Mouse (Mus musculus): ENCODE measurements around the gene Fxyd5.

Fxyd5 gene

DNA sequence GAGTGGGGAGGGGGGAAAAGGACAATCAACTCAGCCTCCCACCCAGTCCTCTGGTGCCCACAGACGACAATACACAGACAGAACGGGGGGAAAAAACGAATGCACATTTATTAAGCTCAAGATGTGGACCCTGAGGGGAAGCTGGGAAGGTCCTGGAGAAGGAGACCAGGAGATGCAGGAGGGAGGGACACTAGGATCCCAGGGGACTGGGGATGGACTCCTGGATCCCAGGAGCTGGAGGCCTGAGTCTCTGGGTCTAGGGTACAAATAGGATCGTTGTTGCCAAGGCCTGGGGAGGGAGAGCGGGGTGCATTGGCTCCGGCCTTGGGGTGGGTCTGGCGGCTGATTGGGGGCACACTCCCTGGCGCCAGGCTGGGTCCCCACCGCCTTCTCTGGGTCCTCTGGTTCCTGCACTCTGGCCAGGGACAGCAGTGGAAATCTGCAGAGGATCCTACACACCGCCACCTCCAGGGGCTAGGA lies at the start of gene Fxyd5:
Gene Fxyd5, minus strand, starts transcription at position 51 of the 480 bp plus-strand sequence.
- no peak for DNase-seq (ENCODE audit: low spot score in 2 of 2)

DNA sequence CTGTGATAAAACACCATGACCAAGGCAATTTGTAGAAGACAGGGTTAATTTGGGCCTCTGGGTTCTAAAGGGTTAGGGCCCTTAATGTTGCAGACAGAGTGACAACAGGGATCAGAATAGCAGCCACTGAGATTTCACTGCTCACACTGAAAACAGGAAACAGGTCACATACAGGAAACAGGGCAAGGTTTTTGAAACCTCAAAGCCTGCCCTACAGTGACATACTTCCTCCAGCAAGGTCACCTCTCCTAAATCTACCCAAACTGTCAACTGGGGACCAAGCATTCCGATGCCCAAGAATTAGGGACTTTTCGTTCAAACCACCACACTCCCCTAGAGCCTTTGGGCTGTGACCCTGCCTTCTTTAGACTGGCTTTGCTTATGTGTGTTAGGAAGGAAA lies 47.4 kb upstream of the Fxyd5 start:
- no peak for DNase-seq (ENCODE audit: low spot score in 2 of 2)

DNA sequence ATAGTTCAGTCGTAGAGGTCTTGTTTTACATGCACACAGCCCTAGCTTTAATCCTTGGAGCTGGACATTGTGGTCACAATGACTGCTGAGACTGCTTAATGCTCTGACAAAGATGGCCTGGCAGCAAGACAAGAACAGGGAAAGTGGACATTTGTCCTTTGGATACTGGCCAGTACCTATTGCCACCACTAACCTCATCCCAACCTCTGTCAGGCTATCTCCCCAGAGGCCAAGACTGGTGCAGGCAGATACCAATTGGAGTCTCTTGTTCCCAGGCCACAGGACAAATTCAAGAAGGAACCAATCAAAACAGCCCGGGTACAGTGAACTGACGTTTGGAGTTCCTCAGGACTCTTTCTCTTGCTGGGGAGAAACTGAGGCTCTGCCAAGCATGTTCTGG lies 45.9 kb upstream of the Fxyd5 start:
- DNase-seq (ENCODE audit: low spot score in 2 of 2): no peak

DNA sequence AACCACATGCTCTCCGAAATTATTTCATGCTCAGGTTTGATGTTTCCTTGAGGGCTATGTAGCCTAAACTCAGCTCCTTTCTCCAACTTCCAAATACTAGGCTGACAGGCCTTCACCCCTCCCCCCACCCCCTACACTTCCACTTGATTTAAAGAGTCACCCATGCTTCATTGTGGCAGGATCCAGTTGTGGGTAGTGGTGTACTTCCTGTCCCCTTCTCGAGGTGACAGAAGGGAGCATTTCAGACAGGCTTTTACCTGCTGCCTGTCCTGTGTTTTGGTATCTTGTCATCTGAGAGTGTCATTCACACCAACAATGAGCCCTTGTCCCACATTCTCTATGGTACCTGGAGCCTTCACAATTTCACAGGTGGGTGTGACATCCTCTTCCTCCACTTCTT lies 45.0 kb upstream of the Fxyd5 start:
- DNase-seq (ENCODE audit: low spot score in 2 of 2): no peak

DNA sequence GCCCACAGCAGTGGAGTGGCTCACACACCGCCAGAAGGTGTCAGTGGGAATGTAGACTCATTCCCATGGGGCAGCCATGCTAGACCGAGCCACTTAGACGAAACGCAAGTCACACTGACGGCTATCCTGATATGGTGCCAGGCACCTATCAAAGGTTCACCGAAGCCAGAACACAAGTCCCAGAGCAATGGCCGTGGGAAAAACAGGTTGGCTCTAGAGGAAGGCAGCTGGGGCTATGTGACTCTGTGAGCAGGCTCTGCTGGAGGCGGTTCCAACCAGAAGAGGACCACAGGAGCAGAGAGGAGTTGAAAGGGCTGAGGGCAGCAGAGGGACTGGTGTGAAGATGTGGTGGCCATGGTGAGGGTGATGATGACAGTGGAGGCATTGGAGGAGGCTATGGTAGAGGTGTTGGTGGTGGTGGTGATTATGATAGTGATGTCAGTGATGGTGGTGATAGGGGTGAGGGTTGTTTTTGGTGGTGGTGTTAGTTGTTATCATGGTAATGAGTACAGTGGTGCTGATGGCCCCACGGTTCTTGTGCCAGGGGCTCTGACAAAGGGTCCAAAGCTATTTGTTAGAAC lies 44.0 kb upstream of the Fxyd5 start:
- no peak for DNase-seq (ENCODE audit: low spot score in 2 of 2)

DNA sequence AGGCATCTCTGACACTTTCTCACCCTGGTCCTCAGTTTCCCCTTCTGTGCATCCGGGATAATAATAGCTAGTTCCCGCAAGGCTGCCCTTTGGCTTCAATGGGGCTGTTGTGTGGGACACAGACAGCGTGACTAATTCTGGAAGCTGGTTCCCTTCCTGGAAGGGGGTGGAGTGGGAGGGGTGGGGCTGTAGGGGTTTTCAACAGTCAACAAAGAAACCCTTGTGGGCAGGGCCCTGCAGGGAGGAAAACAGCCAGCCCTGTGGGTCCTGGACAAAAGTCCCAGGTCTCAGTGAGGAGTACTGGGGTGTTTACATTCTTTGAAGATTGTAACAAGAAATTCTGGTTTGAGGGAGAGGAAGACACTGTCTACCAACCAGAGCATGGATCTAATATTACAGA lies 42.9 kb upstream of the Fxyd5 start:
- no peak for DNase-seq (ENCODE audit: low spot score in 2 of 2)

DNA sequence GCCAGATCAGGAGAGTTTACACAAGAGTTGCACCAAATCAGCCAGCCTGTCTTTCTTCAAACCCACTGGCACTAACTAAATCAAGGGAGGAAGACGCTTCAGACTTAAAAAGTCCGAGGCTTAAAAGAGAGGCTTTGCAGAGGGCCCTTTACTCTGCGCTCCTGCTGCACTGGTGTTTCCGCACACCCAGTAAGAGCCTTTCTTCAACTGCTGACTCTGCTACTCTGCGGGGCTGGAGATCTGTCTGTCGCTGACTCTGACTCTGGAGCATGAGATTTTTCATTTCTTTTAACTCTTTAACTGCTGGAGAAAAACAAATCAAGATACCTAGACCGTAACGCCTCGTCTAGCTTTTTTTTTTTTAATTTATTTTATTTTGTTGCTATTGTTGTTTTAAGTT lies 41.9 kb upstream of the Fxyd5 start:
- no peak for DNase-seq (ENCODE audit: low spot score in 2 of 2)

DNA sequence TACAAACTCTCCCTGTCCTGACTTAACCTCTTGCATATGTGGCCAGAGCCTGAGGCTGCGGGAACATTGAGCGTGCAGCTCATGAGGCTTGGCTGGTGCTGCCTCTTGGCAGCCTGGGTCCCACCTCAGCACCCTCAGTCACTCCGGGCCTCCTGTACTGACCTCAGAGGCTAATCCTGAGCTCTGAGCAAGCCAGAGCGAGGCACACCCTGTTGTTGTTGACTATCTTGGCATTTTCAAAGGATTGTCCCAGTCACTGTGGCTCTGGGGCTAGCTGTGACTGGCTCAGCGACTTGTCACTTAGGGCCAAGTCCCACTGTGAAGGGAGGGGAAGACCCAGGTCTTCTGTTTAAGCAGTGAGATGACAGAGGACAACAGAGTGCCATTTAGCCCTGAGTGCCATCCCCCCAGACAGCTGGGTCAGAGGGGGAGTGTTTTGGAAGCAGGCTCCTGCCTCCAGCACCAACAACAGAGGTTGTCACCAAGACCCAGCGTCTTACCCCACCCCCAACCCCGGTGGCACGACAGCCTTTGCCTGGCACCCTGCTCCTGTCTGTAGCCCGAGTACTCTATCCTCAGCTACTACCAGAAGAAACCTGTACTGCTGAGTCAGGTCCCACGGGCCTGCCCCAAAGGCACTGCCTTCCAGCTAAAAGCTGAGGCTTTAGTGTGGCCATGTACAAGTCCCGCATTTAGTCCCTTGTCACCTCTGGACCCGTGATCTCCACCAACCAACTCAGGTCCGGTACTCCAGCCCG lies 40.7 kb upstream of the Fxyd5 start:
- no peak for DNase-seq (ENCODE audit: low spot score in 2 of 2)

DNA sequence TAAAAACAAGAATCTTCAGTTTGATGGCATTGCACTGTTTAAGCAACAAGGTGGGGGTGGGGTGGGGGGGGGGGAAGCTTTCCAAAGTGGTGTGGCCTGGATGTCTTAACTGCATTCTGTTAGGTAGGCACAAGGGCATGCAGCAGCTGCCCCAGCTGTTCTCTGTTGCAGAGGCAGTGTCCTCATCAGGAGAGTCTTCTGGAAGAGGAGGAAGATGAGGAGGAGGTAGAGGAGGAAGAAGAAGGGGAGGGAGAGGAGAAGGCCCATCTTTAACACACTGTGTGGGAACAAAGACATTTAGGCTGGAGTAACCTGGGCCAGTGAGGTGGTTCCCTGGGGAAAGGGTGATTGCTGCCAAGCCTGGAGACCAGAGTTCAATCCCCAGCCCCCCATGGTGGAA lies 39.8 kb upstream of the Fxyd5 start:
- no peak for DNase-seq (ENCODE audit: low spot score in 2 of 2)

DNA sequence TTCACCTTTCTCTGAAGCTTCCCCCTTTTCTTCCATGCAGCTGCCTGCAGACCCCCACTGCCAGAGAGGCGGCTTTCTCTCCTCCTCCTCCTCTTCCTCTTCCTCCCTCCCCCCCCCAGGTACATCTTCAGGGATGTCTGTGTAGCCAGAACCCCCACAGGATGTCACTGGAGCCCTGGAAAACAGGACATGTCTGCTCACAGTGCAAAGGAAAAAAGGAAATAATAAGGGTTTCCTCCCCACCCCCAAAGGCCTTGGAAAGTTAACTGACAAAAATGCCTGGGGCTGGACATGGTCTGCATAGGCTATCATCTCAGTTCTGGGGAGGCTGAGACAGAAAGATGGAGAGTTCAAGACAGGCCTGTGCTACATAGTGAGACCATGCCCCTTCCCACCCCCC lies 38.8 kb upstream of the Fxyd5 start:
- DNase-seq (ENCODE audit: low spot score in 2 of 2): no peak

DNA sequence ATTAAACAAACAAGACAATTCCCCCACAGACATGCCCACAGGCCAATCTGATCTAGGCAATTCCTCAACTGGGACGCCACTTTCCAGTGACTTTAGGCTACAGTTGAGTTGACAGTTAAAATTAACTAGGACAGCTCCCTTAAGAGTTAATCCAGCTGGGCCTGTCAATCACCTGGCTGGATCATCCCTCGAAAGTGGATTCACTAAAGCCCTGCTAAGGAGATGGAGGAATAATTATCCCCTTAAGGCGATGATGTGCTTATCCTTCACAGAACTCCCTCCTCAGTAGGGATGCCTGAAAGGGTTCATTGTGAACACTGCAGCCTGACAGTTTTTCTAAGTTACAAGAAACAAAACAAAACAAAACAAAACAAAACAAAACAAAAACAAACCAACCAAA lies 38.3 kb upstream of the Fxyd5 start:
- no peak for DNase-seq (ENCODE audit: low spot score in 2 of 2)

DNA sequence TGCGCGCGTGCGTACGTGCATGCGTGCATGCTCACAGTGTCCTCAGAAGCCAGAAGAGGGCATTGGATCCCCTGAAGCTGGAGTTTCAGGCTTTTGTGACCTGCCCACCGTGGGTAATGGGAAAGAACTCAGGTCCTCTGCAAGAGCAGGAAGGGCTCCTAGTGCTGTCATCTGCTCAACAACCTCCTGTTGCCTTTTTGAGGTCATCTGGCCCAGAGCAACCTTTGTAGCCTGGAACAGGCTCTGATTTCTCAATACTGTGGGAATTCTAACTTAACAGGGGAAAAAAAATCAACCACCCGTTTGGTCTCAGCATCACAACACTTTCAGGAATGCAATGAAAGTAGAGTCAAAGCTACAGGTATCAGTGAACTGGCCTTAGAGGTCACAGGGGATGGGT lies 37.4 kb upstream of the Fxyd5 start:
- DNase-seq (ENCODE audit: low spot score in 2 of 2): no peak

DNA sequence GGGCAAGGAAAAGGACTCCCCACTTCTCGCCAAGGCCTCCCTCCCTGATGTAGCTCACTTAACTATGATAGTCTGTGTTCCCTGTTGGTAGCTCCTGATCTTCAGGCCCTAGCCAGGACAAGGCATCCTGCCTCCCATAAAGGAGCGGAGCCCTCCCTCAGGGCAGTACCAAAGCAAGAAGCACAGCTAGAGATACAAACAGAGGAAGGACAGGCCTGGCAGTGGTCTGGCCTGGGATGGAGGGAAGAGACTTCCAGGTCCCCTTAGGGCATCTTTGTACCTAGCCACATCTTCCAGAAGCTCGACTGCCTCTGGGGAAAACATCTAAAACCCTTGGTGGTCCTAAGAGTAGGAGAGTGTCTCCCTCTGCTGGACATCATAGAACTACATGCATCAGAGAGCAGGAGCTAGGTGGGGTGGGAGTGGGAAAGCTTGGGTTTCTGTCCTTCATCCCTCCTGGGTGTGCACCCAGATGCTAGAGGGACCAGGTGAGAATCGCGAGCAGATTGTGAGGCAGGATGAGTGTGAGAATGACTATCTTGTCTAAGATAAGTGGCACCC lies 35.7 kb upstream of the Fxyd5 start:
- peak; percentile 76 to 81 for DNase-seq (ENCODE audit: low spot score in 2 of 2)

DNA sequence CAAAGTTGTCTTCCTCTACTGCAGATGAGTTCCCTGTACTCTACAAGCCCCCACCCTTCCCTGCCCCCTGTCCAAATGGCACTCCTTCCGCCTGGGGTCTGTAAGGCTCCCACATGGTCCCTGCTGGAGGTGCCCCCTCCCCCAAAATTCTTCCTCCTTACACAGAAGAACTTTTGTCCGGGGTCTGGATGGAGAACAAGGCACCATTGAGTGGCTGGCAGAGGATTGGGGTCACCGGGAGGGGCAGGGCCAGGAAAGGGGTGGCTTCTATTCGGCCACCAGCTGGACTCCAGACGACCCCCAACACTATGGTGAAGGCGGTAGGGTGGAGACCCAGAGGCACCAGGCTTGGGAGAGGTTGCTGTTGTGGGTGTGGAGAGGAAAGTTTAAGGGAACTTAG lies 35.2 kb upstream of the Fxyd5 start:
- peak in 1 of 2 experiments; percentile 33 for DNase-seq (ENCODE audit: low spot score in 2 of 2)

DNA sequence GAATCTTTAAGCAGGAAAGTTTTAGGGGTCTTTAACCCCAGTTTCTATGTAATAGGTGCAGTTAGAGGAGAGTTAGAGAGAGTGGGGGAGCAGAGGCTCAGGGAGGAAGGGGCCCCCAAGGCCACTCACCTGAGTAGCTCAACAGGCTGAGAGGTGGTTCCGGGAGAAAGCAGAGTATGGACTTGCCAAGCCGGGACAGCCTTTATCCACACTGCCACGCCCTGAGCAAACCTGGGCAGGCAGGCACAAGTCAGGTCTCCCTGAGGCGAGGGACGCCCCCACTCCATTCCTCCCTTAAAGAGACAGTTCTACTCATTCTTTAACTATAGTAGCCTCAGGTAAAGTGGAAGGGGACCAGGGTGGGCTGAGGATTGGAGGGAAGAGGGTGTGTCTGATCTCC lies 34.2 kb upstream of the Fxyd5 start, which contains the start of gene Fxyd3:
Gene Fxyd3, minus strand, starts transcription at position 213 of the 400 bp plus-strand sequence.
- DNase-seq (ENCODE audit: low spot score in 2 of 2): no peak

DNA sequence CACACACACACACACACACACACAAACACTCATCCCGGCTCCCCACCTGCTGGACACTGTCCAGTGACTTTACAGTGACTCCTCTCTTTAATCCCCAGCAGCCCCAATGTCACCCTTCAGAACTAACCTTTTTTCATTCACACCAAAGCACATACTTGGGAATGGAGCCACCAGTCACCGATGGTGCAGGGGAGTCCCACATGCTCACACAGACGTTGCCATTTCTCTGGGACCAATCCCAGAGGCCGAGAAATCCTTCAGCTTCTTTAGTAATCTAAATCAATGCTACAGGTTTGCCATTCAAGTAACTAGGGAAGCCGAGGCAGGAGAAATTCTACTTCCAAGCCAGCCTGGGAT lies 32.4 kb upstream of the Fxyd5 start:
- no peak for DNase-seq (ENCODE audit: low spot score in 2 of 2)

DNA sequence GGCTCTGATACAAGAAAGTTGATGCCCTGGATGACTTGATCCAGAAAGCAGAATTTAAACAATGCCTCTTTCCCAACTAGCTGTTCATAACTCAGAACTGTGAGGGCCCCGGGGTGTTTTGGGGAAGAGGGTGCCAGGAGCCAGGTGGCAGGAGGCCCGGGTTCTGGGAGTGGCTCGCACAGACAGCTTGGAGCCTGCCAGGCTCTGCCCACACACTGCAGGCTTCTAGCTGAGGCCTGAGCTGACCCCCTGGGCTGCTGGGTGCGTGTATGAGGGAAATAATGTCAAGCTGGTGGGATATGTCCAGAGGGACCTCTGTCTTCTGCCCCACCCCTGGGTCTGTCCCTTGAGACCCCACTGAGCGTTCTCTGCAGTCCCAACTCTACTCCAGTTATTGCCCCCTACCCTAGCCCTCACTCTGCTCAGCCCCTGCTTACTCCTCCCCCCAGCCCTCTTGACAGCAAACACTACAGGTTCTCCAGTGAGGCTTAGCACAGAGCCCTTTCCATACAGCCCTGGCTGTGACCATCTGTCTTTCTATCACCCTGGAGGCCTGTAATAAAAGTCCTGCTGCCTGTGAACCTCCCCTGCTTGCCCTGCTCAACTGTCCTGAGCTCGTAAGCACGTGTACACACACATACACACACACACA lies 31.9 kb upstream of the Fxyd5 start:
- DNase-seq (ENCODE audit: low spot score in 2 of 2): no peak

DNA sequence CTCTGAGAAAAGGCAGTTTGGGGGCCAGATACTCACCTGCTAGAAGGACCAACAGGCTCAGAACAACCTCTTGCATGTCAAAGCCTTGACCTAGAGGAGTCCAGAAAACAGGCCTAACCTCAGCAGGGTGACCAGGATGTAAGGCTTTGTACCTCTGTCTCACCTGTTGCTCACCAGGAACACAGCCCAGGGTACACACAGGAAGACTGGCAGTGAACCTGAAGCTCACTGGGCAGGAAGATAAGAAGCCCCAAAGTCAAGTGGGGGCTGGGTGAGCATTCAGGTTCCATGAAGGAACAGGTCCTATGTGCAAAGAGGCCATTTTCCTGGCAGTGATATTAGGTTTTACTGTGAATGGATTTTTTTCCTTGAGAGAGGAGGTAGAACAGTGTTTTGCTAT lies 31.3 kb upstream of the Fxyd5 start:
- no peak for DNase-seq (ENCODE audit: low spot score in 2 of 2)

DNA sequence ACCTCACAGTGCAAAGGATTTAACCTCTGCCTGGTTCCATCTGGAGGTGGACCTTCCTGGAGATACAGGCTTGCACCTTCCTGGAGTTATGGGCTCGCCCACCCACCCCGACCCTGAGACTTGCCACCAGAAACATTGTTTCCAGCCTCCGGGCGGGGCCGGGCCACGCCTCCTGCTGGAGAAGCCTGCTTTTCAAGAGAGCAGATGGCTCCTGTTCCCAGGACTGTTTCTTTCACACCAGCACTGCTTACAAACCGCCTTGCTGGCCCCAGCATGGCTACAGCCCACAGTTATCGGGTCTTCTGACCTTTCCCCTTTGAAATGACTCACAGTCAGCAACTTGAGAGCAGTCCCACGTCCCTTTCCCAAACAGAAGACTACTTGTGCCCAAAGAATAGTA lies 30.0 kb upstream of the Fxyd5 start:
- DNase-seq (ENCODE audit: low spot score in 2 of 2): no peak

DNA sequence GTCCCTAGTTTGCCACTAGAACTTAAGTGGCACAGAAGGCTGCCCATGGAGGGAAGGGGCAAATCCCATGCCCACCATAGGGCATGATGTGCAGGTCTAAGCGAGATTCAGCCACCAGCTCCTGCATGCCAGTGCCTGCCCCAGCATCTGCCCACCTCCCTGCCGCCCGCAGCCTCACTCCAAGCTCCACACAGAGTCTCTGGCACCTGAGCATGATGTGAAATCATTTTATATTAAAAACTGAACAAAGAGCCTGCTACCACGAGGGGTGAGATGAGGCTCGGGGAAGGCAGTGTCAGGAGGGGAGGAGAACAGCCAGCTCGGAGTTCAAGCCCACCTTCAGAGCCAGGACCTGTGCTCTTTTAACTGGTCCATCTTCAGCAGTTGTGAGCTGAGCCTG lies 28.0 kb upstream of the Fxyd5 start:
- no peak for DNase-seq (ENCODE audit: low spot score in 2 of 2)

DNA sequence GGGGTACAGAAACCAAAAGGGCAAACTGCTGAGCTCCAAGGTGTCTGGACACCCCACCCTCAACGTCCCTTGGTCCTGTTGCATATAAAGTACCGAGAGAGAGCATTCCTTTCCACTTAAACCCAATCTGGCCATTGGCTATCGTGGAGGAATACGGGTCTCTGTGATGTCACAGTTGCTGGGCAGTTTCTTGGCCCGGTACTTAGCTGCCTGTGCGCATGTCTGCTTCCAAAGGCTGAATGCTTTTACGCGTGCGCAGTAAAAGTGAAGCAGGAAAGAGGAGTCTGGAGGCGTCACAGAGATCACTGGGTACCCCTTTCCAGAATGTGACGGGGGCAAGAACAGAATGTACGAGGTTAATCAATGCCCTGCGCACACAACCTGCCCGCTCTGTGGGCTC lies 27.2 kb upstream of the Fxyd5 start:
- no peak for DNase-seq (ENCODE audit: low spot score in 2 of 2)

DNA sequence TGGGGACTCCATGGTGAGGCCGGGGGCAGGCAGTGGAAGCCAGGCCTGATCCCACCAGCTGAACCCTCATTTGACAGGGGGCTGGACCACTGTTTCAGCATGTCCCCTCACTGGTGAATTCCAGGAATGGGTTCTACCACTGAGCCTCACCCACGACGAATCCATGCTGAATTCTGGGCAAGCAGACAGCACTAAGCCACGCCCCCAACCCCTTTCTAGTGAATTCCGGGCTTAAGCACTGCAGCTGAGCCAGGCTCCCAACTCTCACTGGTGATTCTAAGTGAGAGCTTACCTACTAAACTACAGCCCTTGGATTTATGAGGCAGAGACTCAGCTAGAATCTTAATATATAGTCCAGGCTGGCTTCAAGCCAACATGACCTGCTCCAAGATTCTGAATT lies 25.6 kb upstream of the Fxyd5 start:
- no peak for DNase-seq (ENCODE audit: low spot score in 2 of 2)

DNA sequence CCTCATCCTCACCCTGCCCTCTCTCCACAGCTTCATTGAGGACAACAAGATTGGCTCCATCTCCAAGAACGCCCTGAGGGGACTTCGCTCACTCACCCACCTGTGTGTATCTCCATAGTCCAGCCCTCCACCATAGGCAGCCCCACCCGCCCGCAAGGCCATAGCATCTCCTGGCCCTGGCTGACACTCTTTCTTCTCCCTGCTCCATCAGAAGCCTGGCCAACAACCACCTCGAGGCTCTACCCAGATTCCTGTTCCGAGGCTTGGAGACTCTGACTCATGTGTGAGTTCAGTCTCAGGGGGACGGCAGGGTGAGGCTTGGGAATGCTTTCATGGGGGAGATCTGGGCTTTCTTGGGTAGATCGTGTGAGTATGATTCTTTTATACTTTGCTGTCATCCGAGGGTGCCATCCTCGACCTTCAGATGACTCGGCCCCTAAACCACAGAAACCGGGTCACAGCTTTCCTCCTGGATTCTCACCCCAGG lies 20.8 kb upstream of the Fxyd5 start:
- DNase-seq (ENCODE audit: low spot score in 2 of 2): no peak

Measured in right cerebral cortex, adult 2 months (tissue).